Mouse (Mus musculus): ENCODE data around the gene Slc2a9. TPM values are rescaled to one million over a fixed set of nuclear protein-coding genes. Genes with fewer than 3 reads are reported as not detected.
A peak's percentile ranks its signal among the peaks of the same experiment; 100 is the strongest.

Gene Slc2a9
- polyA plus RNA-seq, 1 experiment from 2014 or later = 0.23 TPM

GRCm38 (mm10) chr5:38540898-38541297 lies 38.0 kb upstream of the Slc2a9 start:
- no peaks in the 10 kb centered on the region for H3K9me3 ChIP-seq (replicated peaks; ENCODE audit: control insufficient read depth, low read length, poor library complexity, severe bottlenecking)
- H3K4me2 ChIP-seq (ENCODE audit: low read length) = no peak overlapping the region
- no peaks in the 10 kb centered on the region for H3K4me1 ChIP-seq (ENCODE audit: control insufficient read depth, insufficient read depth, low read length)
- no peaks in the 10 kb centered on the region for H3K27me3 ChIP-seq (ENCODE audit: control insufficient read depth, insufficient read depth, low read depth, low read length)
- H3K27ac ChIP-seq (ENCODE audit: low read length) = no peak overlapping the region
- no peak overlapping the region for H3K9ac ChIP-seq (ENCODE audit: low read depth, low read length)
- H3K4me3 ChIP-seq (ENCODE audit: low read depth, low read length) = no peak overlapping the region
- WGBS = 89% methylated on average over 1 of the region's 1 CpGs
- ATAC-seq = no peak
- H3K36me3 ChIP-seq (ENCODE audit: control insufficient read depth, insufficient read depth, low read length) = peaks cover 71% of the 10 kb centered on the region

- 86% methylated on average over 8 of the region's 8 CpGs for WGBS
- H3K4me1 ChIP-seq (ENCODE audit: control insufficient read depth, insufficient read depth, low read length) = no peaks in the 10 kb centered on the region
- H3K9me3 ChIP-seq (replicated peaks; ENCODE audit: control insufficient read depth, low read length, poor library complexity, severe bottlenecking) = no peaks in the 10 kb centered on the region
- H3K27ac ChIP-seq (ENCODE audit: low read length) = no peak overlapping the region
- H3K27me3 ChIP-seq (ENCODE audit: control insufficient read depth, insufficient read depth, low read depth, low read length) = no peaks in the 10 kb centered on the region
- 0 out of 2 replicates have a peak, but pooled peaks have one; percentile 44 for ATAC-seq
- peaks cover 72% of the 10 kb centered on the region for H3K36me3 ChIP-seq (ENCODE audit: control insufficient read depth, insufficient read depth, low read length)
- H3K9ac ChIP-seq (ENCODE audit: low read depth, low read length) = no peak overlapping the region
- no peak overlapping the region for H3K4me3 ChIP-seq (ENCODE audit: low read depth, low read length)
- no peak overlapping the region for H3K4me2 ChIP-seq (ENCODE audit: low read length)
Observed at GRCm38 (mm10) chr5:38538508-38538907, 35.6 kb upstream of the Slc2a9 start.

DNA sequence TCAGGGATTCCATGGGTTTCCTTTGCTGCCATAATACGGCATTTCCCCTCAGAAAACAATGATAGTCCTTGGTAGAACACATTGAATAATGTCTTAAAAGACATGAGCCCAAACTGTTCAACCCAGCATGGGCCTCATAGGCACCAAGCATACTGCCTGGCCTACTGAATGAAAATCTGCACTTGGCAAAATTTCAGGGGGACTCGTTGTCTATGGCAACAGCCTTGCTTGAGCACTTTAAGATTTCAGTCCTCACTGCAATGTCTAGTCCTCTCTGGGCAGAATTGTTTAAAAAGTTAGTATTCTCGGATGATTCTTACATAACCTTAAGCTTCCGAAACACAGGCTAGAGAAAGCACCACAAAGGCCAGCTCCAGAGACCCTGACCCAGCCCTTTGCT lies 34.9 kb upstream of the Slc2a9 start:
- H3K36me3 ChIP-seq (ENCODE audit: control insufficient read depth, insufficient read depth, low read length) = peaks cover 68% of the 10 kb centered on the region
- no peak overlapping the region for H3K4me3 ChIP-seq (ENCODE audit: low read depth, low read length)
- H3K4me2 ChIP-seq (ENCODE audit: low read length) = no peak overlapping the region
- no peaks in the 10 kb centered on the region for H3K27me3 ChIP-seq (ENCODE audit: control insufficient read depth, insufficient read depth, low read depth, low read length)
- no peaks in the 10 kb centered on the region for H3K4me1 ChIP-seq (ENCODE audit: control insufficient read depth, insufficient read depth, low read length)
- H3K9me3 ChIP-seq (replicated peaks; ENCODE audit: control insufficient read depth, low read length, poor library complexity, severe bottlenecking) = no peaks in the 10 kb centered on the region
- H3K9ac ChIP-seq (ENCODE audit: low read depth, low read length) = no peak overlapping the region
- WGBS = 86% methylated on average over 4 of the region's 4 CpGs
- no peak for ATAC-seq
- no peak overlapping the region for H3K27ac ChIP-seq (ENCODE audit: low read length)

- no peaks in the 10 kb centered on the region for H3K4me1 ChIP-seq (ENCODE audit: control insufficient read depth, insufficient read depth, low read length)
- no peaks in the 10 kb centered on the region for H3K27me3 ChIP-seq (ENCODE audit: control insufficient read depth, insufficient read depth, low read depth, low read length)
- H3K4me2 ChIP-seq (ENCODE audit: low read length) = no peak overlapping the region
- ATAC-seq = no peak
- no peak overlapping the region for H3K9ac ChIP-seq (ENCODE audit: low read depth, low read length)
- H3K9me3 ChIP-seq (replicated peaks; ENCODE audit: control insufficient read depth, low read length, poor library complexity, severe bottlenecking) = no peaks in the 10 kb centered on the region
- WGBS = 91% methylated on average over 3 of the region's 3 CpGs
- peaks cover 65% of the 10 kb centered on the region for H3K36me3 ChIP-seq (ENCODE audit: control insufficient read depth, insufficient read depth, low read length)
- no peak overlapping the region for H3K4me3 ChIP-seq (ENCODE audit: low read depth, low read length)
- no peak overlapping the region for H3K27ac ChIP-seq (ENCODE audit: low read length)
Observed at GRCm38 (mm10) chr5:38536822-38537221, 33.9 kb upstream of the Slc2a9 start.

GRCm38 (mm10) chr5:38532084-38532483 lies 29.1 kb upstream of the Slc2a9 start:
- no peaks in the 10 kb centered on the region for H3K9me3 ChIP-seq (replicated peaks; ENCODE audit: control insufficient read depth, low read length, poor library complexity, severe bottlenecking)
- no peaks in the 10 kb centered on the region for H3K27me3 ChIP-seq (ENCODE audit: control insufficient read depth, insufficient read depth, low read depth, low read length)
- WGBS = 83% methylated on average over 4 of the region's 4 CpGs
- H3K36me3 ChIP-seq (ENCODE audit: control insufficient read depth, insufficient read depth, low read length) = peaks cover 73% of the 10 kb centered on the region
- ATAC-seq = peak; percentile 61
- H3K4me1 ChIP-seq (ENCODE audit: control insufficient read depth, insufficient read depth, low read length) = no peaks in the 10 kb centered on the region
- no peak overlapping the region for H3K4me2 ChIP-seq (ENCODE audit: low read length)
- H3K9ac ChIP-seq (ENCODE audit: low read depth, low read length) = no peak overlapping the region
- H3K27ac ChIP-seq (ENCODE audit: low read length) = 0 out of 2 replicates have a peak overlapping the region, but pooled peaks have one; percentile 13
- no peak overlapping the region for H3K4me3 ChIP-seq (ENCODE audit: low read depth, low read length)

DNA sequence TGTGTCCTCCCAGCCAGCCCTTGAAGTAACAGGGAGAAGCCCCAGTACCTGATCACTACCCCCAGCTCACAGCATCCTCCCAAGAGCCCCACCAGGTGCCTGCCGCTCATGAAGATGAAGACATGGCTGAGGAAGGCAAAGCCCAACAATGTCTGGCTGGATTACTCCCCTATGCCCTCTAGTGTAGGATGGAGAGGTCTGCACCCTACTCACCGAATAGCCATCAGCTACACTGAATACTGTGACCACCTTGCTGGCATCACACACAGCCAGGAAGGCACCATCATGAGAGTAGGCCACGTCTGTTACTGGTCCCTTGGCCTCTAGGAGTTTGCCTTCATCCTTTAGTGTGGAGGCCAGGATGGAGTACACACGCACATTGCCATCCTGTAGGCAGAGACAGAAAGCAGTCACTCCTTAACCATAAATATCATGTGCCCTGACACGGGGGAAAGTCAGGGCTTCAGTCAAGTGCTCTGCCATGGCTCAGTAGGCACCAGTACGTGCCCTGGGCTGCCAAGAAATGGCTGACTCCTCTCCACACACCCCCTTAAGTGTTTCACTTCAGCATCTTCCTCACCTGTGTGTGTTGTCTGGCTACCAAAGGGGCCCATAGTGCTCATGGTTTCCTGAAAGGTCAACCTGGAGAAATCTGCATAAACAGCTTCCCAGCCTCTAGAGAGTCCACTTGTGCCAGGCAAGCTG lies 26.9 kb upstream of the Slc2a9 start:
- no peak overlapping the region for H3K9ac ChIP-seq (ENCODE audit: low read depth, low read length)
- 74% methylated on average over 6 of the region's 6 CpGs for WGBS
- no peak overlapping the region for H3K4me2 ChIP-seq (ENCODE audit: low read length)
- H3K27me3 ChIP-seq (ENCODE audit: control insufficient read depth, insufficient read depth, low read depth, low read length) = no peaks in the 10 kb centered on the region
- no peaks in the 10 kb centered on the region for H3K4me1 ChIP-seq (ENCODE audit: control insufficient read depth, insufficient read depth, low read length)
- no peaks in the 10 kb centered on the region for H3K9me3 ChIP-seq (replicated peaks; ENCODE audit: control insufficient read depth, low read length, poor library complexity, severe bottlenecking)
- peak; percentile 49 for ATAC-seq
- H3K27ac ChIP-seq (ENCODE audit: low read length) = no peak overlapping the region
- no peak overlapping the region for H3K4me3 ChIP-seq (ENCODE audit: low read depth, low read length)
- peaks cover 57% of the 10 kb centered on the region for H3K36me3 ChIP-seq (ENCODE audit: control insufficient read depth, insufficient read depth, low read length)

DNA sequence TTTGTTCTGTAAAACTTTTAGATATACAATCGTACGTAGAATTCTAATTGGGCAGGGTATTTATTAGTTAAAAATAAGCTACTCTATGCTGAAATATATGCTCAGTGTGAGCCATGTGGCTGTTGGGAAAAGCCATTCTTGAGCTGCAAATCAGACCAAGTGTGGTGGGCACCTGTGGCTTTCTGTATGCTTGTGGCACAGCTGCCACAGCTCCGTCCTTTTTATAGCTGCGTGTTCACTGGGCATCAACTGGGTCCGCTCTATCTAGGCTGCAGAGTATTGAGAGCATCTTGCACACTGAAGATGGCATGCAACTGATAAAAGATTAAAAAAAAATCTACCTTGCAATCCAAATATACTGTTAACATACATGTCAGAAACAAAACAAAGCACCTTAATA lies 20.0 kb upstream of the Slc2a9 start:
- Histone ChIP-seq H3K4me3 (ENCODE audit: low read depth, low read length) (no peak overlapping the region), H3K9ac (ENCODE audit: low read depth, low read length) (no peak overlapping the region), H3K4me1 (ENCODE audit: control insufficient read depth, insufficient read depth, low read length) (no peaks in the 10 kb centered on the region), H3K27me3 (ENCODE audit: control insufficient read depth, insufficient read depth, low read depth, low read length) (no peaks in the 10 kb centered on the region), H3K9me3 (replicated peaks; ENCODE audit: control insufficient read depth, low read length, poor library complexity, severe bottlenecking) (no peaks in the 10 kb centered on the region), H3K36me3 (ENCODE audit: control insufficient read depth, insufficient read depth, low read length) (peaks cover 13% of the 10 kb centered on the region), H3K27ac (ENCODE audit: low read length) (no peak overlapping the region), H3K4me2 (ENCODE audit: low read length) (no peak overlapping the region)
- no peak for ATAC-seq
- WGBS = 96% methylated on average over 5 of the region's 5 CpGs

- 55% methylated on average over 1 of the region's 1 CpGs for WGBS
Observed at GRCm38 (mm10) chr5:38520838-38521237, 17.9 kb upstream of the Slc2a9 start.

DNA sequence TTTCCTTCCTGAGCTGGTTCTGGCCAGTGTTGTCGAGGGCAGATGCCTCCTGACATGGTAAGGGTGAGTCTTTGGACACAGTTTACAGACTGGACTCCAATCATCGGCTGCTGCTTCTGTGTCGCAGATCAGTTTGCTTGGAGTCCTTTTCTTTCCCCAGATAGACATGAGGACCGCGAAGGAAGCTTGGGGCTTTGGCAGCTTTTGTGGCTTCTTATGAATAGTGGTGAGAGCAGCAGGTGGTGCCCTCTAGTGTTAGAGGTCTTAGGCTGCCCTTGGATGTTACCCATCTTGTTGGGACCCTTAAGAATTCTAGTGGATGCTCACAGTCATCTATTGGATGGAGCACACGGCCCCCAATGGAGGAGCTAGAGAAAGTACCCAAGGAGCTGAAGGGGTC lies 13.3 kb upstream of the Slc2a9 start:
- Histone ChIP-seq H3K27me3 (ENCODE audit: control insufficient read depth, insufficient read depth, low read depth, low read length) (no peaks in the 10 kb centered on the region), H3K4me1 (ENCODE audit: control insufficient read depth, insufficient read depth, low read length) (no peaks in the 10 kb centered on the region), H3K4me2 (ENCODE audit: low read length) (no peak overlapping the region), H3K9me3 (replicated peaks; ENCODE audit: control insufficient read depth, low read length, poor library complexity, severe bottlenecking) (no peaks in the 10 kb centered on the region), H3K27ac (ENCODE audit: low read length) (no peak overlapping the region), H3K36me3 (ENCODE audit: control insufficient read depth, insufficient read depth, low read length) (no peaks in the 10 kb centered on the region), H3K4me3 (ENCODE audit: low read depth, low read length) (no peak overlapping the region), H3K9ac (ENCODE audit: low read depth, low read length) (no peak overlapping the region)
- WGBS = 58% methylated on average over 6 of the region's 6 CpGs
- ATAC-seq = no peak

More at GRCm38 (mm10) chr5:38520838-38521237, 17.9 kb upstream of the Slc2a9 start:
- Histone ChIP-seq H3K4me2 (ENCODE audit: low read length) (no peak overlapping the region), H3K9me3 (replicated peaks; ENCODE audit: control insufficient read depth, low read length, poor library complexity, severe bottlenecking) (no peaks in the 10 kb centered on the region), H3K4me3 (ENCODE audit: low read depth, low read length) (no peak overlapping the region), H3K4me1 (ENCODE audit: control insufficient read depth, insufficient read depth, low read length) (no peaks in the 10 kb centered on the region), H3K27me3 (ENCODE audit: control insufficient read depth, insufficient read depth, low read depth, low read length) (no peaks in the 10 kb centered on the region), H3K9ac (ENCODE audit: low read depth, low read length) (no peak overlapping the region), H3K36me3 (ENCODE audit: control insufficient read depth, insufficient read depth, low read length) (peaks cover 2% of the 10 kb centered on the region; the same call in 1 of the 2 replicates), H3K27ac (ENCODE audit: low read length) (no peak overlapping the region)
- ATAC-seq = no peak

All from midbrain, embryonic 16.5 days (tissue).